Mouse (Mus musculus): ENCODE data around the gene Dnajb6.

DNA sequence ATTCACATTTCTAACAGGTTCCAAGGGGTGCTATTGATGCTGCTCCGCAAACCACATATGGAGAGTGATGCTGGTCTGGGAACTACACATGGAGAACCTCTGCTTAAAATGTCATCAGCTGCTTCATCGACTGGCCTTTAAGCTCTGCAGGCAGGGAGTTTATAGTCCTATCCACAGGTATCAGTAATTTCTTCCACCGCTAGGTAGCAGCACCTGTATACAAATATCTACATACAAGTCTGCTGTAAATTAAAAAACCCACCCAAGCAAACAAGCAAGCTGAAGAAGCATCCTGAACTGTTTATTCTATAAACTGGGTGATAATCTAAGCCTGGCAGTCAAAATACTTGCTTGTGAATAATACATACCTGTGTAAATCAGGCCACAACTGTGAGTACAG lies 89.3 kb downstream of the Dnajb6 start:
- TF ChIP-seq EP300 (IDR thresholded peaks at IDR 0.05; ENCODE audit: low read depth) (no peak), CTCF (IDR thresholded peaks at IDR 0.05; ENCODE audit: low read depth) (peak; percentile 55)
